Mouse (Mus musculus): ENCODE measurements around the gene Pafah1b2. TPM values are rescaled to one million over a fixed set of nuclear protein-coding genes. Genes with fewer than 3 reads are reported as not detected.

Pafah1b2 gene
- polyA plus RNA-seq, 1 experiment from 2014 or later = 291 TPM

GRCm38 (mm10) chr9:46003729-46004128 is 8.8 kb downstream of the Pafah1b2 start:
- no peaks in the 10 kb centered on the region for H3K36me3 ChIP-seq (ENCODE audit: control insufficient read depth, insufficient read depth)
- H3K27ac ChIP-seq (ENCODE audit: low read length) = no peak overlapping the region
- no peaks in the 10 kb centered on the region for H3K9me3 ChIP-seq (ENCODE audit: control insufficient read depth, low read length)
- H3K27me3 ChIP-seq (replicated peaks; ENCODE audit: control insufficient read depth, insufficient read depth, low read length) = no peaks in the 10 kb centered on the region
- no peaks in the 10 kb centered on the region for H3K4me1 ChIP-seq (replicated peaks; ENCODE audit: control insufficient read depth, insufficient read depth, low read length)
- 9% methylated on average over 7 of the region's 7 CpGs for WGBS
- H3K4me2 ChIP-seq (ENCODE audit: low read length) = no peak overlapping the region
- no peak for ATAC-seq
- no peak overlapping the region; the same call in 1 of the 2 replicates for H3K9ac ChIP-seq (replicated peaks; ENCODE audit: low read depth, low read length)
- no peak overlapping the region for H3K4me3 ChIP-seq (replicated peaks; ENCODE audit: low read length)

GRCm38 (mm10) chr9:45999009-45999408 is 13.5 kb downstream of the Pafah1b2 start:
- H3K27me3 ChIP-seq (replicated peaks; ENCODE audit: control insufficient read depth, insufficient read depth, low read length) = no peaks in the 10 kb centered on the region
- no peak for ATAC-seq

GRCm38 (mm10) chr9:45985229-45985567 is 27.3 kb downstream of the Pafah1b2 start:
- H3K36me3 ChIP-seq (ENCODE audit: control insufficient read depth, insufficient read depth) = no peaks in the 10 kb centered on the region
- WGBS = under 1% methylated on average over 4 of the region's 4 CpGs

More at GRCm38 (mm10) chr9:45999009-45999408, 13.5 kb downstream of the Pafah1b2 start:
- H3K4me3 ChIP-seq (replicated peaks; ENCODE audit: low read length) = no peak overlapping the region
- no peaks in the 10 kb centered on the region for H3K4me1 ChIP-seq (replicated peaks; ENCODE audit: control insufficient read depth, insufficient read depth, low read length)
- no peaks in the 10 kb centered on the region for H3K9me3 ChIP-seq (ENCODE audit: control insufficient read depth, low read length)
- H3K9ac ChIP-seq (replicated peaks; ENCODE audit: low read depth, low read length) = no peak overlapping the region
- WGBS = 45% methylated on average over 4 of the region's 4 CpGs
- no peak overlapping the region for H3K27ac ChIP-seq (ENCODE audit: low read length)
- no peak overlapping the region for H3K4me2 ChIP-seq (ENCODE audit: low read length)
- H3K36me3 ChIP-seq (ENCODE audit: control insufficient read depth, insufficient read depth) = no peaks in the 10 kb centered on the region

GRCm38 (mm10) chr9:45984409-45985228 is 27.9 kb downstream of the Pafah1b2 start:
- Histone ChIP-seq H3K9me3 (ENCODE audit: control insufficient read depth, low read length) (no peaks in the 10 kb centered on the region), H3K27me3 (replicated peaks; ENCODE audit: control insufficient read depth, insufficient read depth, low read length) (no peaks in the 10 kb centered on the region), H3K4me3 (replicated peaks; ENCODE audit: low read length) (peak overlapping the region; percentile 68), H3K27ac (ENCODE audit: low read length) (peak overlapping the region; percentile 93), H3K9ac (replicated peaks; ENCODE audit: low read depth, low read length) (peak overlapping the region; percentile 90), H3K4me2 (ENCODE audit: low read length) (peak overlapping the region; percentile 81), H3K36me3 (ENCODE audit: control insufficient read depth, insufficient read depth) (no peaks in the 10 kb centered on the region), H3K4me1 (replicated peaks; ENCODE audit: control insufficient read depth, insufficient read depth, low read length) (peaks cover 32% of the 10 kb centered on the region)
- under 1% methylated on average over 50 of the region's 76 CpGs for WGBS
- peak; percentile 97 for ATAC-seq

More at GRCm38 (mm10) chr9:45985229-45985567, 27.3 kb downstream of the Pafah1b2 start:
- H3K27me3 ChIP-seq (replicated peaks; ENCODE audit: control insufficient read depth, insufficient read depth, low read length) = no peaks in the 10 kb centered on the region
- H3K4me3 ChIP-seq (replicated peaks; ENCODE audit: low read length) = peak overlapping the region; percentile 68
- H3K9me3 ChIP-seq (ENCODE audit: control insufficient read depth, low read length) = no peaks in the 10 kb centered on the region
- H3K4me2 ChIP-seq (ENCODE audit: low read length) = peak overlapping the region; percentile 81
- peak overlapping the region; percentile 93 for H3K27ac ChIP-seq (ENCODE audit: low read length)
- peaks cover 28% of the 10 kb centered on the region for H3K4me1 ChIP-seq (replicated peaks; ENCODE audit: control insufficient read depth, insufficient read depth, low read length)
- peak; percentile 74 for ATAC-seq
- H3K9ac ChIP-seq (replicated peaks; ENCODE audit: low read depth, low read length) = peak overlapping the region; percentile 90

GRCm38 (mm10) chr9:45983676-45984408 is 28.6 kb downstream of the Pafah1b2 start:
- H3K27me3 ChIP-seq (replicated peaks; ENCODE audit: control insufficient read depth, insufficient read depth, low read length) = no peaks in the 10 kb centered on the region
- H3K4me1 ChIP-seq (replicated peaks; ENCODE audit: control insufficient read depth, insufficient read depth, low read length) = peaks cover 32% of the 10 kb centered on the region
- no peaks in the 10 kb centered on the region for H3K9me3 ChIP-seq (ENCODE audit: control insufficient read depth, low read length)
- WGBS = under 1% methylated on average over 23 of the region's 23 CpGs
- peak overlapping the region; percentile 71 for H3K4me2 ChIP-seq (ENCODE audit: low read length)
- peak overlapping the region; percentile 93 for H3K27ac ChIP-seq (ENCODE audit: low read length)
- ATAC-seq = no peak; the same call in 1 of the 2 replicates
- H3K4me3 ChIP-seq (replicated peaks; ENCODE audit: low read length) = peak overlapping the region; percentile 68
- no peaks in the 10 kb centered on the region for H3K36me3 ChIP-seq (ENCODE audit: control insufficient read depth, insufficient read depth)
- H3K9ac ChIP-seq (replicated peaks; ENCODE audit: low read depth, low read length) = peak overlapping the region; percentile 90

- Histone ChIP-seq H3K4me1 (replicated peaks; ENCODE audit: control insufficient read depth, insufficient read depth, low read length) (peaks cover 32% of the 10 kb centered on the region), H3K9ac (replicated peaks; ENCODE audit: low read depth, low read length) (no peak overlapping the region), H3K27ac (ENCODE audit: low read length) (no peak overlapping the region), H3K4me3 (replicated peaks; ENCODE audit: low read length) (no peak overlapping the region), H3K27me3 (replicated peaks; ENCODE audit: control insufficient read depth, insufficient read depth, low read length) (no peaks in the 10 kb centered on the region), H3K4me2 (ENCODE audit: low read length) (no peak overlapping the region), H3K36me3 (ENCODE audit: control insufficient read depth, insufficient read depth) (no peaks in the 10 kb centered on the region), H3K9me3 (ENCODE audit: control insufficient read depth, low read length) (no peaks in the 10 kb centered on the region)
- ATAC-seq = no peak
Measured at GRCm38 (mm10) chr9:45981331-45981730, 31.2 kb downstream of the Pafah1b2 start.

- no peak overlapping the region for H3K27ac ChIP-seq (ENCODE audit: low read length)
Measured at GRCm38 (mm10) chr9:45980611-45981010, 31.9 kb downstream of the Pafah1b2 start.

GRCm38 (mm10) chr9:45979778-45980177 is 32.7 kb downstream of the Pafah1b2 start:
- Histone ChIP-seq H3K36me3 (ENCODE audit: control insufficient read depth, insufficient read depth) (no peaks in the 10 kb centered on the region), H3K9ac (replicated peaks; ENCODE audit: low read depth, low read length) (no peak overlapping the region), H3K27me3 (replicated peaks; ENCODE audit: control insufficient read depth, insufficient read depth, low read length) (no peaks in the 10 kb centered on the region), H3K4me3 (replicated peaks; ENCODE audit: low read length) (no peak overlapping the region), H3K27ac (ENCODE audit: low read length) (no peak overlapping the region), H3K4me2 (ENCODE audit: low read length) (no peak overlapping the region), H3K9me3 (ENCODE audit: control insufficient read depth, low read length) (no peaks in the 10 kb centered on the region), H3K4me1 (replicated peaks; ENCODE audit: control insufficient read depth, insufficient read depth, low read length) (peaks cover 29% of the 10 kb centered on the region)
- WGBS = 97% methylated on average over 2 of the region's 2 CpGs
- no peak for ATAC-seq

More at GRCm38 (mm10) chr9:45980611-45981010, 31.9 kb downstream of the Pafah1b2 start:
- H3K36me3 ChIP-seq (ENCODE audit: control insufficient read depth, insufficient read depth) = no peaks in the 10 kb centered on the region
- no peak overlapping the region for H3K4me2 ChIP-seq (ENCODE audit: low read length)
- no peaks in the 10 kb centered on the region for H3K27me3 ChIP-seq (replicated peaks; ENCODE audit: control insufficient read depth, insufficient read depth, low read length)
- no peaks in the 10 kb centered on the region for H3K9me3 ChIP-seq (ENCODE audit: control insufficient read depth, low read length)
- no peak for ATAC-seq
- H3K4me3 ChIP-seq (replicated peaks; ENCODE audit: low read length) = no peak overlapping the region
- 90% methylated on average over 1 of the region's 1 CpGs for WGBS
- H3K9ac ChIP-seq (replicated peaks; ENCODE audit: low read depth, low read length) = no peak overlapping the region
- H3K4me1 ChIP-seq (replicated peaks; ENCODE audit: control insufficient read depth, insufficient read depth, low read length) = peaks cover 32% of the 10 kb centered on the region

- Histone ChIP-seq H3K4me2 (ENCODE audit: low read length) (no peak overlapping the region), H3K9me3 (ENCODE audit: control insufficient read depth, low read length) (no peaks in the 10 kb centered on the region), H3K4me1 (replicated peaks; ENCODE audit: control insufficient read depth, insufficient read depth, low read length) (peaks cover 12% of the 10 kb centered on the region), H3K36me3 (ENCODE audit: control insufficient read depth, insufficient read depth) (peaks cover 11% of the 10 kb centered on the region), H3K27me3 (replicated peaks; ENCODE audit: control insufficient read depth, insufficient read depth, low read length) (no peaks in the 10 kb centered on the region), H3K4me3 (replicated peaks; ENCODE audit: low read length) (no peak overlapping the region), H3K9ac (replicated peaks; ENCODE audit: low read depth, low read length) (no peak overlapping the region), H3K27ac (ENCODE audit: low read length) (no peak overlapping the region)
- WGBS = 77% methylated on average over 2 of the region's 2 CpGs
- no peak for ATAC-seq
Measured at GRCm38 (mm10) chr9:45976884-45977283, 35.6 kb downstream of the Pafah1b2 start.

Measured in forebrain, embryonic 16.5 days (tissue).